Mouse (Mus musculus): ENCODE measurements at regions not wholly inside any gene's neighbourhood (a gene's known extent, or its start where the extent isn't known, plus 50 kb on each side); places are given as distances from the start of the nearest gene placed in this dataset.

DNA sequence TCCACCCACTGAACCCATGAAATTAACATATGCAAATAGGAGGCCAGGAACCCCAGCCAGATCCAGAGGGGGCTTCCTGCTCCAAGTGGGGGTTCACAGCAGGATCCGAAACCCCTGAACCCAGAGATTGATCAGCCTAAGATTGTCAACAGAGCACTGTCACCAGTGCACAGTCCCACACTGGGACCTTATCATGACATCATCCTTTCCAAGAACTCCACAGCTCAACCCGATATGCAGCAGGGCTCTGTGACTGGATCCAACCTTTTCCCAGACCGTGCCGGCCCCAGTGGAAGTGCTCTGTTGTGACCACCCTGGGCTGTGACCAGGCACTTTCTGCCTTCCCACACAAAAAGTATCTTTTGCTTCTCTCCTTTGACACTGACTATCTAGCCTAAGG is 57.7 kb upstream of the Dio3 start:
- ATAC-seq (ENCODE audit: extremely low read depth, insufficient number of reproducible peaks, low FRiP score, poor library complexity, severe bottlenecking) = no peak
- Histone ChIP-seq H3K4me3 (ENCODE audit: low read depth, low read length) (no peak overlapping the region), H3K36me3 (replicated peaks) (no peaks in the 10 kb centered on the region), H3K9me3 (replicated peaks) (peaks cover 86% of the 10 kb centered on the region), H3K4me1 (ENCODE audit: insufficient read depth, low read depth, low read length) (no peaks in the 10 kb centered on the region), H3K27me3 (ENCODE audit: insufficient read depth, low read length) (no peaks in the 10 kb centered on the region)
- no peak for DNase-seq (ENCODE audit: low spot score)
- TF ChIP-seq CTCF (IDR thresholded peaks at IDR 0.05; ENCODE audit: low read depth, low read length) = no peak
- TF ChIP-seq GATA1 (IDR thresholded peaks at IDR 0.05; ENCODE audit: borderline replicate concordance, low read length) = no peak
- no peak for TF ChIP-seq GATA2 (IDR thresholded peaks at IDR 0.05; ENCODE audit: borderline replicate concordance, low read depth, low read length)
- TF ChIP-seq POLR2AphosphoS5 (IDR thresholded peaks at IDR 0.05; ENCODE audit: insufficient replicate concordance, low read depth, low read length) = no peak
- no peak for TF ChIP-seq TAL1 (conservative IDR thresholded peaks at IDR 0.05; ENCODE audit: low read depth, low read length)

DNA sequence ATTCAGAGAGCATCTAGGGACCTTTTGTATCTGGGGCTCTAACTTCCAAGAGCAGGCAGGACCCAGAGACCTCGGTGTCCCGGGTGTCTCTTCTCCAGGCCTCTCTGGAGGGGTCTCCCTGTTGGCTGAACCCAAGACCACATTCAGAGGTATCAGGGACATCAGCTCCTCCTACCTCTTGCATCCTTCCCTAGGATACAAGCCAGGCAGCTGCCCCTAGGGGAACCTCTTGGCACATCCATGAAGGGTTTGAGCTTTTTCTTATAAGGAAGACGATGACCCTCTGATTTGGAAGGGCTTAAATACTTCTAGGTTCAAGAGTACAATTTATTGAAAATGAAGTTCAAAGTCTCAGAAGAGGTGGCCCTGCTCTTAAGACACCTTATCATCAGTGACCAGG is 57.2 kb upstream of the Dio3 start:
- Histone ChIP-seq H3K4me1 (ENCODE audit: insufficient read depth, low read depth, low read length) (no peaks in the 10 kb centered on the region), H3K4me3 (ENCODE audit: low read depth, low read length) (no peak overlapping the region), H3K27me3 (ENCODE audit: insufficient read depth, low read length) (no peaks in the 10 kb centered on the region), H3K9me3 (replicated peaks) (peaks cover 87% of the 10 kb centered on the region), H3K36me3 (replicated peaks) (no peaks in the 10 kb centered on the region)
- ATAC-seq (ENCODE audit: extremely low read depth, insufficient number of reproducible peaks, low FRiP score, poor library complexity, severe bottlenecking) (no peak), DNase-seq (ENCODE audit: low spot score) (no peak)
- TF ChIP-seq CTCF (IDR thresholded peaks at IDR 0.05; ENCODE audit: low read depth, low read length) (no peak), GATA2 (IDR thresholded peaks at IDR 0.05; ENCODE audit: borderline replicate concordance, low read depth, low read length) (no peak), GATA1 (IDR thresholded peaks at IDR 0.05; ENCODE audit: borderline replicate concordance, low read length) (no peak)

DNA sequence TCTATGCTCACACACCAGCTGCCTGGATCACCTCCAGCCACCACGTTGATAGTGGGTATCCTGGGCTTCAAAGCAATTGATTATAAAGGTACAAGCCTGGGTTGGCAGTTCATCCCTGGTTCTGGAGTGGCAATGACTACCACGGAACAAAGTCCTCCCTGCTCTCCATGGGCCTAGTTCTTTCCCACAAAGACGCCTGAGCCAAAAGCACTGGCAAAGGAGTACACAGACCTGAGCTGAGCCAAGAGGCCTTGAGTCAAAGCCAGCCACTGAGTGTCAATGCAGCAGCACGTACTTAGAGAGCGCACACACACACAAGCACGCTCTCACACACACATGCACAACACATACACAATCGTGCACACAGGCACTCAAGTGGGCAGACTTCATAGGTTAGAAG is 54.6 kb upstream of the Dio3 start:
- Histone ChIP-seq H3K4me1 (ENCODE audit: insufficient read depth, low read depth, low read length) (no peaks in the 10 kb centered on the region), H3K4me3 (ENCODE audit: low read depth, low read length) (no peak overlapping the region), H3K27me3 (ENCODE audit: insufficient read depth, low read length) (no peaks in the 10 kb centered on the region), H3K36me3 (replicated peaks) (no peaks in the 10 kb centered on the region), H3K9me3 (replicated peaks) (peaks cover 91% of the 10 kb centered on the region)
- DNase-seq (ENCODE audit: low spot score) (no peak), ATAC-seq (ENCODE audit: extremely low read depth, insufficient number of reproducible peaks, low FRiP score, poor library complexity, severe bottlenecking) (no peak)
- no peak for TF ChIP-seq TAL1 (conservative IDR thresholded peaks at IDR 0.05; ENCODE audit: low read depth, low read length)

DNA sequence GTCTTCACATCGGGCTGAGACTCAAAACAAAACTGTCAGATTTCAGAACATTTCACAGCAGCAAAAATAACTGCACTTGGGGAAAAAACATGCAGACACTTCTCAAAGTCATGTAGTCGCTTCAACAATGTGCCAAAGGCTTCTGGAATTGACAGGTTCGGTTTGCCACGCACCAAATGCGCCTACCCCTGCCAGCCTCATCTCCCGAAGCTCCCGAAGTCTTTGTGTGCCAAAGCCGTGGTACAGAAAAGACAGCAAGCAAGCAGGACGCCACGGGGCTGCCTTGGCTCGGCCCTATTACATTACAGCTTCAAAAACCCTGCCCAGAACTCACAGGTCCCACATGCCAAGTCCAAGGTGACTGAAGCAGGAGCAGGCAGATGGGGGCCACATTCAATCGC is 50.9 kb upstream of the Dio3 start:
- Histone ChIP-seq H3K4me3 (ENCODE audit: low read depth, low read length) (no peak overlapping the region), H3K9me3 (replicated peaks) (peaks cover 97% of the 10 kb centered on the region), H3K4me1 (ENCODE audit: insufficient read depth, low read depth, low read length) (no peaks in the 10 kb centered on the region), H3K36me3 (replicated peaks) (no peaks in the 10 kb centered on the region), H3K27me3 (ENCODE audit: insufficient read depth, low read length) (no peaks in the 10 kb centered on the region)
- no peak for DNase-seq (ENCODE audit: low spot score)
- no peak for TF ChIP-seq TAL1 (conservative IDR thresholded peaks at IDR 0.05; ENCODE audit: low read depth, low read length)
- TF ChIP-seq GATA2 (IDR thresholded peaks at IDR 0.05; ENCODE audit: borderline replicate concordance, low read depth, low read length) = no peak
- TF ChIP-seq GATA1 (IDR thresholded peaks at IDR 0.05; ENCODE audit: borderline replicate concordance, low read length) = no peak
- no peak for TF ChIP-seq CTCF (IDR thresholded peaks at IDR 0.05; ENCODE audit: low read depth, low read length)
- no peak for TF ChIP-seq POLR2AphosphoS5 (IDR thresholded peaks at IDR 0.05; ENCODE audit: insufficient replicate concordance, low read depth, low read length)
- no peak for ATAC-seq (ENCODE audit: extremely low read depth, insufficient number of reproducible peaks, low FRiP score, poor library complexity, severe bottlenecking)
